Mouse (Mus musculus): ENCODE data around the gene Zbtb8a. TPM values are rescaled to one million over a fixed set of nuclear protein-coding genes. Genes with fewer than 3 reads are reported as not detected.
"Not testable (repeated sequence)": the region's sequence is repeated elsewhere in the genome, so short reads cannot be mapped to it uniquely, and the experiment has no call there.

Gene Zbtb8a
- polyA plus RNA-seq, 1 experiment from 2014 or later = 9.3 TPM

DNA sequence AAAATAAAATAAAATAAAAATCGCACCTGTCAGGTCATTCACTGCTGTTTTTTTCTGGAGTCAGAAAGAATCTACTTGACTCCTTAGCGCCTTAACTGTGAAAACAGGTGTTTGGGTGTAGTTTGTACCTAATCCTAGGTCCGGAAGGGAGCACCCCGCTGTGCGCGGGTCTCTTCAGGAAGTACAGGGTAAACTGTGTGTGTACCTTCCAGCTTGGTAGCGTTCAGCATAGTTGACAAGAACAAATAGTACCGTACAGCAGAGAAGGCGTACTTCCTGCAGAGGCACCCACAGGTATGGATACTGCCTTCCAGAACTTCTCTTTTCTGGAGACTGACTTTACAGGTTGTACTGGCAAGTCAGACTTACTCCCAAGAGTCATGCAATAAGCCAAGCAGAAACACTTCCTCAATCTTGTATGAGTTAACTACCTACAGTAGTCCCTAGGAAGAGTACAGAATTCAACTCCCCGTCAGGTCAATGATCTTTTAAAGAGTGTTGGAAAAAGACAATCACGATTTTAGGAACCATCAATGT lies 3.6 kb downstream of the Zbtb8a start:
- Histone ChIP-seq H3K4me1 (no peaks in the 10 kb centered on the region), H3K9me3 (no peaks in the 10 kb centered on the region), H3K27me3 (ENCODE audit: insufficient read depth, poor library complexity, severe bottlenecking) (peaks cover 30% of the 10 kb centered on the region), H3K4me3 (no peak overlapping the region), H3K27ac (no peak overlapping the region), H3K36me3 (no peaks in the 10 kb centered on the region)
- 45% methylated on average over 11 of the region's 11 CpGs for WGBS
- no peak for DNase-seq (ENCODE audit: low spot score)

GRCm38 (mm10) chr4:129373202-129373976 lies 4.5 kb downstream of the Zbtb8a start:
- no peak for DNase-seq (ENCODE audit: low spot score)
- H3K4me1 ChIP-seq = no peaks in the 10 kb centered on the region
- no peaks in the 10 kb centered on the region for H3K9me3 ChIP-seq
- H3K4me3 ChIP-seq = no peak overlapping the region
- H3K27me3 ChIP-seq (ENCODE audit: insufficient read depth, poor library complexity, severe bottlenecking) = peaks cover 23% of the 10 kb centered on the region
- no peak overlapping the region for H3K27ac ChIP-seq
- H3K36me3 ChIP-seq = no peaks in the 10 kb centered on the region
- WGBS = 45% methylated on average over 8 of the region's 8 CpGs

DNA sequence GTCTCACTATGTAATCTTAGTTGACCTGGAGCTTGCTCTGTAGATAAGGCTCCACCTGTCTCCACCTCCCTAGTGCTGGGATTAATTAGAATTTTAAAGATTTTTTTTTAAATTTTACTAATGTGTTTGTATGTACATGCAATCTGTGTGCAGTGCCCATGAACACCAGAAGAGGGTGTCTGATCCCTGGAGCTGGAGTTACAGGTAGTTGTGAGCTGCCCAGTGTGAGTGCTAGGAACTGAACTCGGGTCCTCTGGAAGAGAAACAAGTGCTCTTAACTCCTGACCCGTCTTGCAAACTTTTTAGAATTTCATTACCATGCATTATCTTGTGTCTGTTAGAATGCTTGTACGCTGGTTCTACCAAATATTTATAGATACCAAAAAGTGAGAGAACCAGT lies 6.5 kb downstream of the Zbtb8a start:
- Histone ChIP-seq H3K4me1 (no peaks in the 10 kb centered on the region), H3K27me3 (ENCODE audit: insufficient read depth, poor library complexity, severe bottlenecking) (peaks cover 16% of the 10 kb centered on the region), H3K27ac (no peak overlapping the region), H3K4me3 (no peak overlapping the region), H3K36me3 (no peaks in the 10 kb centered on the region), H3K9me3 (no peaks in the 10 kb centered on the region)
- DNase-seq (ENCODE audit: low spot score) = no peak
- WGBS = 92% methylated on average over 3 of the region's 3 CpGs

GRCm38 (mm10) chr4:129365224-129365623 lies 12.7 kb downstream of the Zbtb8a start:
- no peaks in the 10 kb centered on the region for H3K36me3 ChIP-seq
- H3K4me1 ChIP-seq = no peaks in the 10 kb centered on the region
- no peak for DNase-seq (ENCODE audit: low spot score)
- no peaks in the 10 kb centered on the region for H3K27me3 ChIP-seq (ENCODE audit: insufficient read depth, poor library complexity, severe bottlenecking)
- H3K27ac ChIP-seq = no peak overlapping the region
- WGBS = 83% methylated on average over 5 of the region's 5 CpGs
- H3K9me3 ChIP-seq = no peaks in the 10 kb centered on the region
- no peak overlapping the region for H3K4me3 ChIP-seq

DNA sequence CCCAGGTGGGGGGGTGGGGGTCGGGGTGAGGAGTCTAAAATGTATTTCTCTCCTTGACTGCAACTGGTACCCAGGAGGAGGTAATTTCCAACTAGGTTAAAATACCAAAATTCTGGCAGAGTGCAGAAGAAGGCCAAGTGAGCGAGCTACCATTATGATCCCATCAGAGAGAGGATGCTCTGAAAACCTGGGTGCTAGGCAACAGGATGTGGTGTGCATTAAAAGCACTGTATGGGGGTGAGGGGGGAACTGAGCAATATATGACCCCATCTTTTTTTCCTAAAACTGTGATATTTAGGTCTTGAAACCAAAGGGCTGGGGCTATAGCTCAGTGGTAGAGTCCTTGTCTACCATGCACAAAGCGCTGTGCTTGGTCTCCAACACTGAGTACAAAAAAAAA lies 13.5 kb downstream of the Zbtb8a start:
- H3K27me3 ChIP-seq (ENCODE audit: insufficient read depth, poor library complexity, severe bottlenecking) = no peaks in the 10 kb centered on the region
- no peak overlapping the region for H3K27ac ChIP-seq
- DNase-seq (ENCODE audit: low spot score) = no peak
- no peaks in the 10 kb centered on the region for H3K4me1 ChIP-seq
- peaks cover 7% of the 10 kb centered on the region; the same call in 1 of the 2 replicates for H3K36me3 ChIP-seq
- 76% methylated on average over 3 of the region's 3 CpGs for WGBS
- H3K9me3 ChIP-seq = no peaks in the 10 kb centered on the region
- no peak overlapping the region for H3K4me3 ChIP-seq

DNA sequence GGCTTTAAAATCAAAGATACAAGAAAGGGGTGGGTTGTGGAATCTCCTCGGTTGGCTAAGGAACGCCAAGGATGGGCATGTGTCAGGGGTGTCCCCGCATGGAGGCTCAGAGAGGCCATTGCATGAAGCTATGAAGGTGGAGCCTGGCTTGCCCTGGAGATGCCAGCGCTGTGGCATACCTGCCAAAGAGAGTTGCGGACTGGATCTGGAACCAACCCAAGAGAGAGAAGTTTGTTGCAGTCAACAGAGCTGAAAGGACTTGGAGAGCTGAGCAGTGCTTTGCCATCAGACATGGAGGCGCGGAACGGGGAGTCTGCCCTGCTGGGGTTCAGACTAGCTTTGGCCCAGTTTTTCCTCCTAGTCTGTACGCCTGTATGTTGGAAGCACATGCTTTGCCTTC lies 14.5 kb downstream of the Zbtb8a start:
- peaks cover 7% of the 10 kb centered on the region; the same call in 1 of the 2 replicates for H3K36me3 ChIP-seq
- no peaks in the 10 kb centered on the region for H3K4me1 ChIP-seq
- no peak for DNase-seq (ENCODE audit: low spot score)
- no peaks in the 10 kb centered on the region for H3K9me3 ChIP-seq
- no peaks in the 10 kb centered on the region for H3K27me3 ChIP-seq (ENCODE audit: insufficient read depth, poor library complexity, severe bottlenecking)
- WGBS = 91% methylated on average over 9 of the region's 9 CpGs
- no peak overlapping the region for H3K27ac ChIP-seq
- no peak overlapping the region for H3K4me3 ChIP-seq

GRCm38 (mm10) chr4:129362771-129363170 lies 15.1 kb downstream of the Zbtb8a start:
- 82% methylated on average over 5 of the region's 5 CpGs for WGBS
- no peaks in the 10 kb centered on the region for H3K27me3 ChIP-seq (ENCODE audit: insufficient read depth, poor library complexity, severe bottlenecking)

DNA sequence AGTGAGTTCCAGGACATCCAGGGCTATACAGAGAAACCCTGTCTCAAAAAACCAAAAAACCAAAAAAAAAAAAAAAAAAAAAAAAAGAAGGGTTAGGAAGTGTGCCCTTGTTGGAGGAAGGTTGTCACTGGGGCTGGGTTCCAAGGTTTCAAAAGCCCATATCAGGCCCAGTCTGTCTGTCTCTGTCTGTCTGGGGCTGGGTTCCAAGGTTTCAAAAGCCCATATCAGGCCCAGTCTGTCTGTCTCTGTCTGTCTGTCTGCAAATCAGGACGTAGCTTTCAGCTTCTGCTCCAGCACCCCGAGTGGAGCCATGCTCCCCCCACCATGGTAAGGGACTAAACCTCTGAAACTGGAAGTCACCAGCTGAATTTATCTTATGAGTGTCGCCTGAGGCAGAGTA lies 15.7 kb downstream of the Zbtb8a start:
- not testable (repeated sequence) for DNase-seq (ENCODE audit: low spot score); H3K9me3 ChIP-seq; H3K27ac ChIP-seq; H3K27me3 ChIP-seq (ENCODE audit: insufficient read depth, poor library complexity, severe bottlenecking); H3K4me3 ChIP-seq; H3K4me1 ChIP-seq
- peaks cover 12% of the 10 kb centered on the region; the same call in 1 of the 2 replicates for H3K36me3 ChIP-seq
- WGBS = 79% methylated on average over 3 of the region's 3 CpGs

More at GRCm38 (mm10) chr4:129362771-129363170, 15.1 kb downstream of the Zbtb8a start:
- Histone ChIP-seq H3K4me1 (no peaks in the 10 kb centered on the region), H3K4me3 (no peak overlapping the region), H3K27ac (no peak overlapping the region), H3K9me3 (no peaks in the 10 kb centered on the region), H3K36me3 (peaks cover 7% of the 10 kb centered on the region; the same call in 1 of the 2 replicates)
- DNase-seq (ENCODE audit: low spot score) = no peak

DNA sequence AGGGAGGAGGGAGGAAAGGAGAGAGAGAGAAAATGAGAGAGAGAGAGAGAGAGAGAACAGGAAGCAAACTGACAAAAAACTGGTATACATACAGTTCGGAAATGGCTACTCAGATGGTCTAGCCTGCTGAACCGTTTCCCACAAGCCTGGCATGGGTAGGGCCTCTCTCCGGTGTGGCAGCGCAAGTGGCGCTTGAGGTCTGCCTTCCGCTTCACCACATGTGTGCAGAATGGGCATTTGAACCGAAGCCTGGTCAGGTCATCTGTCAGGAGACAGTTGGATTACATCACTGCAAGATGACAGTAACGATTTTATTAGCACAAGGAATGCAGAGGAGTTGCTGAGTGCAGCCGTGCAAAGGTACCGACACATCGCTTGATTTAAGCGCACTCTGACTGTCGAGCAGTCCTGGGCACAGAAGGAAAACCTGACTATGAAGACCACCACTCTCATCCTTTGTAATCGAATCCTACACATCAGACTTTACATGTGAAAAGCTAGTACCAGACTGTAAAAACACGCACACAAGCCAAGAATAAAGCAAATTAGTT lies 20.2 kb downstream of the Zbtb8a start:
- 79% methylated on average over 15 of the region's 15 CpGs for WGBS
- DNase-seq (ENCODE audit: low spot score) = no peak
- H3K36me3 ChIP-seq = peaks cover 34% of the 10 kb centered on the region

GRCm38 (mm10) chr4:129354236-129354635 lies 23.7 kb downstream of the Zbtb8a start:
- no peaks in the 10 kb centered on the region for H3K27me3 ChIP-seq (ENCODE audit: insufficient read depth, poor library complexity, severe bottlenecking)
- no peak overlapping the region for H3K4me3 ChIP-seq
- no peaks in the 10 kb centered on the region for H3K4me1 ChIP-seq
- 80% methylated on average over 15 of the region's 15 CpGs for WGBS
- H3K27ac ChIP-seq = no peak overlapping the region
- no peaks in the 10 kb centered on the region for H3K9me3 ChIP-seq
- DNase-seq (ENCODE audit: low spot score) = no peak
- peaks cover 33% of the 10 kb centered on the region for H3K36me3 ChIP-seq

More for the DNA sequence above, 20.2 kb downstream of the Zbtb8a start:
- Histone ChIP-seq H3K4me3 (no peak overlapping the region), H3K4me1 (no peaks in the 10 kb centered on the region), H3K27me3 (ENCODE audit: insufficient read depth, poor library complexity, severe bottlenecking) (no peaks in the 10 kb centered on the region), H3K27ac (no peak overlapping the region), H3K9me3 (no peaks in the 10 kb centered on the region)

GRCm38 (mm10) chr4:129353176-129353575 lies 24.7 kb downstream of the Zbtb8a start:
- WGBS = 89% methylated on average over 12 of the region's 12 CpGs
- H3K36me3 ChIP-seq = peaks cover 33% of the 10 kb centered on the region
- H3K27me3 ChIP-seq (ENCODE audit: insufficient read depth, poor library complexity, severe bottlenecking) = no peaks in the 10 kb centered on the region
- no peaks in the 10 kb centered on the region for H3K9me3 ChIP-seq
- no peak overlapping the region for H3K4me3 ChIP-seq
- no peak overlapping the region for H3K27ac ChIP-seq
- DNase-seq (ENCODE audit: low spot score) = no peak
- no peaks in the 10 kb centered on the region for H3K4me1 ChIP-seq

- Histone ChIP-seq H3K27me3 (ENCODE audit: insufficient read depth, poor library complexity, severe bottlenecking) (no peaks in the 10 kb centered on the region), H3K36me3 (peaks cover 31% of the 10 kb centered on the region), H3K4me1 (no peaks in the 10 kb centered on the region), H3K9me3 (no peaks in the 10 kb centered on the region), H3K4me3 (no peak overlapping the region), H3K27ac (no peak overlapping the region)
- no peak for DNase-seq (ENCODE audit: low spot score)
- WGBS = 74% methylated on average over 6 of the region's 6 CpGs
These were observed 26.8 kb downstream of the Zbtb8a start for GRCm38 (mm10) chr4:129351111-129351510.

DNA sequence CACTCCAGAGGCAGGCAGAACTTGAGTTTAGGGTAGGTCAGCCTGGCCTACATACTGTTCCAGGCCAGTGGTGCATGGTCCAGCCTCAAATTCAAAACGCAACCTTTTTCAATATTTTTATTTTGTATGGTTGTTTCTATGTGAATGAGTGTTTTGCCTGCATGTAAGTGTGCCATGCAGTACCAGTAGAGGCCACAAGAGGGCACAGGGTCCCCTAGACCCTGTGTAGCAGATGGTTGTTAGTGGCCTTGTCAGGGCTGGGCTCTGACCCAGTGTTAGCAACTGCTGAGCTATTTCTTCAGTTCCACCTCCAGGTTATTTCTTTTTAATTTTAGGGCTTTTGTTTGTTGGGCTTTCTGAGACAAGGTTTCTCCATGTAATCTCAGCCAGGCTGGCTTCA lies 27.3 kb downstream of the Zbtb8a start:
- H3K4me1 ChIP-seq = no peaks in the 10 kb centered on the region
- no peaks in the 10 kb centered on the region for H3K27me3 ChIP-seq (ENCODE audit: insufficient read depth, poor library complexity, severe bottlenecking)
- peak; percentile 83 for DNase-seq (ENCODE audit: low spot score)
- peaks cover 29% of the 10 kb centered on the region for H3K36me3 ChIP-seq
- WGBS = 6% methylated on average over 1 of the region's 1 CpGs
- H3K27ac ChIP-seq = no peak overlapping the region
- no peaks in the 10 kb centered on the region for H3K9me3 ChIP-seq
- no peak overlapping the region for H3K4me3 ChIP-seq

Measured in heart, embryonic 10.5 days (tissue).